Mouse (Mus musculus) E14TG2a.4 (cell line): ENCODE results near the gene Olfr157.

Source experiments
- CTCF ChIP-seq: conservative IDR thresholded peaks from 2 replicates; pipeline ENCODE4 v1.5.1; 2014; ENCODE audit warnings: low read length
- NANOG ChIP-seq: IDR thresholded peaks from 2 replicates; pipeline ENCODE4 v1.6.1; 2014; ENCODE audit warnings: borderline replicate concordance, low read length, mixed read lengths
- POU5F1 ChIP-seq: IDR thresholded peaks from 2 replicates; pipeline ENCODE4 v1.6.1; 2014; ENCODE audit warnings: low read length, borderline replicate concordance

GRCm38 (mm10) chr4:43875919-43876411 lies 36.0 kb upstream of the Olfr157 start:
- no peak for TF ChIP-seq CTCF
- no peak for TF ChIP-seq POU5F1
- no peak for TF ChIP-seq NANOG
